Mouse (Mus musculus) midbrain, embryonic 12.5 days (tissue): ENCODE measurements at regions not wholly inside any gene's neighbourhood (a gene's known extent, or its start where the extent isn't known, plus 50 kb on each side); places are given as distances from the start of the nearest gene placed in this dataset.

Source experiments
- ATAC-seq: fragments of 200-750 bp; cut with Nextera tagmentation; 2 replicates; pipeline ENCODE4 v1.8.0; 2017; ENCODE audit warnings: low read depth, moderate TSS enrichment, moderate library complexity; ENCODE audit not compliant: low FRiP score
- H3K27ac ChIP-seq: fragments of 300-500 bp; sonication (generic); replicated peaks from 2 replicates; pipeline ENCODE4 v1.5.1; 2016; ENCODE audit warnings: mild to moderate bottlenecking
- H3K27me3 ChIP-seq: fragments of 300-500 bp; sonication (generic); 2 replicates; pipeline ENCODE4 v1.6.1; 2016; ENCODE audit warnings: mild to moderate bottlenecking
- H3K36me3 ChIP-seq: fragments of 300-500 bp; sonication (generic); 2 replicates; pipeline ENCODE4 v1.6.1; 2016
- H3K4me1 ChIP-seq: fragments of 300-500 bp; sonication (generic); 2 replicates; pipeline ENCODE4 v1.6.1; 2016
- H3K4me2 ChIP-seq: fragments of 300-500 bp; sonication (generic); replicated peaks from 2 replicates; pipeline ENCODE4 v1.6.1; 2016; ENCODE audit warnings: mild to moderate bottlenecking, moderate library complexity
- H3K4me3 ChIP-seq: fragments of 300-500 bp; sonication (generic); 2 replicates; pipeline ENCODE4 v1.5.1; 2016; ENCODE audit warnings: mild to moderate bottlenecking
- H3K9ac ChIP-seq: fragments of 300-500 bp; sonication (generic); replicated peaks from 2 replicates; pipeline ENCODE4 v1.6.1; 2016; ENCODE audit warnings: mild to moderate bottlenecking, moderate library complexity
- H3K9me3 ChIP-seq: fragments of 300-500 bp; sonication (generic); 2 replicates; pipeline ENCODE4 v1.6.1; 2016; ENCODE audit warnings: mild to moderate bottlenecking
- WGBS: fragments of 180-500 bp; shearing (Covaris S2); methylation state at CpG from one replicate; pipeline ENCODE4 v1.1.7; 2016; 5-methylcytosine and 5-hydroxymethylcytosine counted together

DNA sequence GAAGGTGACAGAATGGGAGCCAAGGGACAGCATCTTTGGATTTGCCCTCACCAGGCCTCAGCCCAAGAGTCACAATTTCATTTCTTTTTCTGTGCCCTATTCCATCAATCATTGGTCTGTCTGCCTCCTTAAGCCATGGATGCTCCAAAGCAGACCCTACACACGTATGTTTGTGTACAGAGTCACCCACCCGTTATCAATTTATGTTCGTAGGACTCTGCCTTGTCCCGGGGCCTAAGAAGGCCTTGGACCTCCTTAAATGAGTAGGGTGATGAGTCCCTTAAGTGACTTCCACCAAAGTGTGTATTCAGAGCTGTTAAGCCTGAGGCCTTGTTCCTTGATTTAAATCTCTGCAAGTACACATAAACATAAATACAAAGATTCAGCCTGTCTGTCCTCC lies 50.1 kb upstream of the Polg start:
- H3K4me2 ChIP-seq, result peak overlapping the region; percentile 62
- H3K9me3 ChIP-seq, result no peaks in the 10 kb centered on the region
- H3K4me1 ChIP-seq, result peaks cover 98% of the 10 kb centered on the region
- H3K27ac ChIP-seq, result peak overlapping the region; percentile 99
- H3K4me3 ChIP-seq, result no peak overlapping the region
- H3K36me3 ChIP-seq, result 0 out of 2 replicates have a peak, but pooled peaks cover 3% of the 10 kb centered on the region
- H3K9ac ChIP-seq, result peak overlapping the region; percentile 77; the same call in 1 of the 2 replicates
- peaks cover 95% of the 10 kb centered on the region for H3K27me3 ChIP-seq
- WGBS, result 63% methylated on average over 4 of the region's 4 CpGs
- ATAC-seq, result no peak
